In the genomic region with DNA sequence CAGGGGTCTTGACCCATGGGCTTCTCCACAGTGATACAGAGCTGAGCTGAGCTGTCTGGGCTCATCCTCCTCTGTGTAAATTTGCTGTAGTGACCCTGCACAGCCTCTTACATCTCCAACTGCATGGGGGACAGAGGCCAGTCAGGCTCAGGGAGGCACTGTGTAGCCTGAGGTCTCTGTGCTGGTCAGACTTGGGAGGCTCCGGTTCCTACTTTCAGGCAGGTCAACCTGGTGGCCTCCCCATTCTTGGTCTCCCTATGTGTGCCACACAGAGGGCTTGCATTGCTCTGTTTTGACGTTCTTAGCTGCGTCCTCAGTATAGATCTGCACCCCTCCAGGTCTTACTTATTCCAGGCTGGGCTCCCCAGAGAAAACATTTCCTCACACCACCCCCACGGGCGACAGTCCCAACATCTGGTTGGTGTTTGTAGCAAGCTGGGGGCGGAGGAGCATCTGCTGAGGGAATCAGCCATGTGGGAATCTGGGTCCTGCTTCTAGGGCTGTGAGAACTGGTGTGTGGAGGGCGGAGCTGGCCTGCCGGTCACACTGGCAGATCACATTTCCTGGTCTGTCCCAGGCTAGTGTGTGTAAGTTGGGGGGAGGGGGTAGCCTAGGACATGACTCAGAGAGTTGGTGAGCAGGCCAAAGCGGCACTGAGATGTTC, we compare ENCODE assay signal across 7 mouse cellular contexts. TPM values are rescaled to one million over a fixed set of nuclear protein-coding genes. Genes with fewer than 3 reads are reported as not detected.
A peak's percentile ranks its signal among the peaks of the same experiment; 100 is the strongest.
DNase-seq lines count a peak whose midpoint lies in the region; ATAC-seq and TF ChIP-seq lines count a peak whose summit lies in the region.

No protein-coding gene starts in this region.

- H3K4me2 ChIP-seq in heart, embryonic 11.5 days = no peak overlapping the region
- no peak overlapping the region for H3K4me2 ChIP-seq in kidney, postnatal 0 days (ENCODE audit: low read length)

- peaks cover 16% of the 10 kb centered on the region; the same call in 1 of the 2 replicates for H3K4me1 ChIP-seq in heart, embryonic 11.5 days (ENCODE audit: control insufficient read depth, insufficient read depth, low read length)
- H3K4me1 ChIP-seq in kidney, postnatal 0 days (replicated peaks; ENCODE audit: insufficient read depth, low read length) = peaks cover 18% of the 10 kb centered on the region

- WGBS in heart, embryonic 11.5 days (ENCODE audit: insufficient replicate concordance) = 28% methylated on average over 9 of the region's 9 CpGs
- 7% methylated on average over 9 of the region's 9 CpGs for WGBS in kidney, postnatal 0 days

- no peak for TF ChIP-seq CTCF in kidney, postnatal 0 days (IDR thresholded peaks at IDR 0.05; ENCODE audit: low read depth)

- H3K9me3 ChIP-seq in heart, embryonic 11.5 days (replicated peaks; ENCODE audit: control insufficient read depth, low read length) = no peaks in the 10 kb centered on the region
- no peaks in the 10 kb centered on the region for H3K9me3 ChIP-seq in kidney, postnatal 0 days (replicated peaks; ENCODE audit: low read length)

- no peak overlapping the region for H3K4me3 ChIP-seq in heart, embryonic 11.5 days (ENCODE audit: low read depth, low read length)
- no peak overlapping the region for H3K4me3 ChIP-seq in kidney, postnatal 0 days (replicated peaks; ENCODE audit: low read depth, low read length)

- peak; percentile 62 for DNase-seq in Muller cell, postnatal 12 days (ENCODE audit: inconsistent ontology term)
- DNase-seq in embryo, embryonic 10.5 days (ENCODE audit: low spot score) = peak; percentile 83
- peak; percentile 94 for DNase-seq in kidney, postnatal 0 days (ENCODE audit: low spot score)
- peak; percentile 66 for DNase-seq in lung, postnatal 14 days
- DNase-seq in c-Kit-positive CD71-positive TER-119-positive erythroid progenitor cells, embryonic 14.5 days (ENCODE audit: low spot score) = no peak

- ATAC-seq in heart, embryonic 11.5 days (replicated peaks; ENCODE audit: insufficient number of reproducible peaks, low FRiP score, low TSS enrichment) = peak; percentile 77
- peak; percentile 91 for ATAC-seq in kidney, postnatal 0 days (replicated peaks; ENCODE audit: low FRiP score, low read depth)
- no peak for ATAC-seq in monocyte, adult 5-6 weeks (replicated peaks; ENCODE audit: insufficient number of reproducible peaks, low FRiP score, low TSS enrichment, poor library complexity, severe bottlenecking)

- no peaks in the 10 kb centered on the region for H3K36me3 ChIP-seq in heart, embryonic 11.5 days (ENCODE audit: control insufficient read depth, insufficient read depth, low read length)
- no peaks in the 10 kb centered on the region for H3K36me3 ChIP-seq in kidney, postnatal 0 days (ENCODE audit: insufficient read depth, low read length)

- no peak overlapping the region for H3K9ac ChIP-seq in heart, embryonic 11.5 days (ENCODE audit: low read depth, low read length)
- H3K9ac ChIP-seq in kidney, postnatal 0 days (ENCODE audit: low read depth, low read length) = no peak overlapping the region; the same call in 1 of the 2 replicates

- H3K27me3 ChIP-seq in heart, embryonic 11.5 days (ENCODE audit: control insufficient read depth, insufficient read depth, low read length) = no peaks in the 10 kb centered on the region
- H3K27me3 ChIP-seq in kidney, postnatal 0 days (ENCODE audit: insufficient read depth, low read length) = no peaks in the 10 kb centered on the region

- H3K27ac ChIP-seq in heart, embryonic 11.5 days (ENCODE audit: low read depth, low read length) = no peak overlapping the region
- peak overlapping the region; percentile 83 for H3K27ac ChIP-seq in kidney, postnatal 0 days

RNA-seq across cellular contexts. Expression of gene Notch1, which starts 9.0 kb away (rescaled TPM):
- polyA plus RNA-seq in heart, embryonic 11.5 days (2014; fragmentation: Nextera tagmentation; extraction: Ambion mirVana) = 20.9 and 23.5 TPM in 2 replicates
- 12.1 and 12.9 TPM in 2 replicates for polyA plus RNA-seq in kidney, postnatal 0 days (2015; fragmentation: Nextera tagmentation; extraction: Ambion mirVana)
- 11.6 to 22.2 TPM (median 13.8 TPM) in 3 replicates for total RNA-seq in monocyte, adult 5-6 weeks (2017)

RNA-seq across cellular contexts. Expression of gene Egfl7, which starts 54.3 kb away (rescaled TPM):
- 145 and 157 TPM in 2 replicates for polyA plus RNA-seq in heart, embryonic 11.5 days (2014; fragmentation: Nextera tagmentation; extraction: Ambion mirVana)
- polyA plus RNA-seq in kidney, postnatal 0 days (2015; fragmentation: Nextera tagmentation; extraction: Ambion mirVana) = 199 and 211 TPM in 2 replicates
- not detected in 3 replicates for total RNA-seq in monocyte, adult 5-6 weeks (2017)
